Mouse (Mus musculus): Measurements from ENCODE around the gene Zfp768. TPM values are rescaled to one million over a fixed set of nuclear protein-coding genes. Genes with fewer than 3 reads are reported as not detected.

Gene Zfp768
- total RNA-seq, 4 experiments from 2014 or later = 14.1 to 15.7 (median 15.2) TPM

- DNase-seq (ENCODE audit: low spot score in 2 of 2) = no peak
Measured at GRCm38 (mm10) chr7:127308431-127308830, 37.0 kb downstream of the Zfp768 start.

DNA sequence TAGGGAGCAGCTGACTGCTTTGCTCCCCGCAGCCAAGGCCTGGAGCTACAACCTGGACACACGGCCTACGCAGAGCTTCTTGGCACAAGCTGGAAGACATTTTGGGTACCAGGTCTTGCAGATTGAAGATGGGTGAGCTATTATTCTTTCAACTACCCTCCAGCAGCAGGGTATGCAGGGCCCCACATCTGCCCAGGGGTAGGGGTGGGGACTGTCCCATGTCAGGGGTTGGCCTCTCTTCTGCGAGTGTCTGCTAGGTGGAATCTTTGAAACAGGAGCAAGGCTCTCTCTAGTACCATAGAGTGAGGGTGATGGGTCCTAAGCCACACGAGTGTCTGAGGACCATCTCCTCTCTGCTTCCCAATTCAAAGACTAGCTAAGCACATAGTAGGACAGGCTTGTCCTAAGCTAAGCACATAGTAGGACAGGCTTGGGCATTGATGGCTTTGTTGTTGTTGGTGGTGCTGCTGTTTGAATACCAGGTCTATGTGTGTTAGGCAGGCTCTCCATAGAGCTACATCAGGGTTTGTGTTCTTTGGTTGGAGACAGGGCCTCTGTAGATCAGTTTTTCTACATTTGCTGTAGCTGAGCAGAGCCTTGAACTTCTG, 47.7 kb downstream of the Zfp768 start:
- no peak for DNase-seq (ENCODE audit: low spot score in 2 of 2)

DNA sequence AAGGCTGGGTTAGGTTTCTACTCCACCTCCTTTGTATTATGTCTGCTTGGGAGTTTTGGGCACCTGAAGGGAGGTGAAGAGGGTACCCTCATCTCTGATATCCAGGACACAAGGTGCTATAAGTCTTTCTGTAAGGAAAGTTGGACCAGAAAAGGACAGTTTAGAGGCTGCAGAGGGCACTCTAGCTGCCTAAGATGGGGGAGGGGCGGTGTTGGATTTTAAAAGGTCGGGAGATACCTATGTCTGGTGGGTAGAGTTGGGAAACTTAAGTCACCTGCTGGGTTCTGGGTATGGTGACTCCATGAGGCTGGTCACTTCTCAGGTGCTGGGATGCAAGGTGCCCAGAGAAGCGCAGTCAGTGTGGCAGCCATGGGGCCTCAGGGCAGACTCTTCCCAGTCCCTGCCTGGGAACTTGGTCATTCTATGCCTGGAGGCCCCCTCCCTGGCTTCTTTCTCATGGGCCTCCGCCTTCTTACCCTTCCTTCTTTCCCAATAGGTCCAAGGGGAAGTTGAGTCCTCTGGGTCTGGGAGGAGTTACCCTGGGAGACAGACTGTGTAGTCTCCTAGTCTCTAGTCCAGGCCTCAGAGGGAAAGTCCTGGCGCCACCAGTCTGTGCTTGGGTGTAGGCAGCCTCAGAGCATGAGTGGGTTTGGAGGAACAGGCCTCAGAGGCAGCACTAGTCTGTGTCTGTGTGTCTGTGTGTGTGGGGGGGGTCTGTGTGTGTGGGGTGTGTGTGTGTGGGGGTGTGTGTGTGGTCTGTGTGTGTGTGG, 48.4 kb downstream of the Zfp768 start:
- no peak for DNase-seq (ENCODE audit: low spot score in 2 of 2)

DNA sequence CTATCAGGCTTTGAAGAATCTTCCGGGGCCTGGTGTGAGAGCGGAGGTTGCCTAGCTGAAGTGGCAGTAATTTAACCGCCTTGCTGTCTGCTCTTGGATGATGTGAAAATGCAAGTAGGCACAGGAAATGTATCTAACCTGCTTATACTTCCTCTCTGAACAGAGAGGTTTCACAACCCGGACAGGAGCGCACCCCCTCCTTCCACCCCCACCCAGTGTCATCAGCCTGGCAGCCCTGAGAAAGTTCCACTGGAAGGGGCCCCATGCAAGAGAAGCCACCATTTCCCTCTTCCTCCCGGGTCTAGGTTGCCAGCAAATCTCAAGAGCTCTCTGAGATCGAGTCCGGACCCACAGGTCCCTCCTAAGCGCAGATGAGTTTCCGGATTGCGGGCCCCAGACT, 49.3 kb downstream of the Zfp768 start, which contains the start of gene Itgal:
Itgal (plus strand) TSS at position 163 of the 400 bp plus-strand sequence.
- DNase-seq (ENCODE audit: low spot score in 2 of 2) = no peak

Other genes with a start within 250 kb of the Zfp768 start
- under 1 TPM in 3 of 4 experiments, not detected in 1; 0.19 to 0.50 (median 0.28) TPM for gene Qprt, start 223.4 kb downstream of the Zfp768 start, total RNA-seq (2022)
- under 1 TPM in 3 of 4 experiments, not detected in 1; 0.09 to 0.30 (median 0.13) TPM for gene Spn, start 207.8 kb downstream of the Zfp768 start, total RNA-seq (2022)
- gene Cd2bp2, start 149.5 kb downstream of the Zfp768 start, total RNA-seq (2022) = 100 to 1,000 TPM in 2 of 4 experiments, 10 to 100 TPM in 2; 89.7 to 111 (median 98.2) TPM
- 100 to 1,000 TPM in 2 of 4 experiments, 10 to 100 TPM in 2; 89.4 to 105 (median 96.9) TPM for gene Tbc1d10b, start 137.1 kb downstream of the Zfp768 start, total RNA-seq (2022)
- gene Mylpf, start 136.7 kb downstream of the Zfp768 start, total RNA-seq (2022) = 10 to 100 TPM in 2 of 4 experiments, 1 to 10 TPM in 2; 1.9 to 21.6 (median 9.2) TPM
- 10 to 100 TPM; 18.2 to 21.2 (median 21.0) TPM for gene Zfp553, start 112.5 kb downstream of the Zfp768 start, total RNA-seq (2022)
- 1 to 10 TPM; 3.1 to 7.1 (median 5.4) TPM for gene Sept1, start 112.5 kb downstream of the Zfp768 start, total RNA-seq (2022)
- 10 to 100 TPM; 49.5 to 55.5 (median 53.6) TPM for gene Zfp771, start 101.3 kb downstream of the Zfp768 start, total RNA-seq (2022)
- 10 to 100 TPM; 24.3 to 28.3 (median 26.0) TPM for gene Dctpp1, start 84.9 kb downstream of the Zfp768 start, total RNA-seq (2022)
- 10 to 100 TPM; 36.1 to 40.8 (median 38.1) TPM for gene Sephs2, start 71.5 kb downstream of the Zfp768 start, total RNA-seq (2022)
- gene Itgal, start 49.3 kb downstream of the Zfp768 start, total RNA-seq (2022) = under 1 TPM; 0.44 to 0.91 (median 0.83) TPM
- gene Zfp747, start 30.5 kb upstream of the Zfp768 start, total RNA-seq (2022) = 1 to 10 TPM; 6.6 to 8.8 (median 8.1) TPM
- 1 to 10 TPM; 3.1 to 5.3 (median 4.2) TPM for gene 9130019O22Rik, start 41.6 kb upstream of the Zfp768 start, total RNA-seq (2022)
- gene E430018J23Rik, start 48.0 kb upstream of the Zfp768 start, total RNA-seq (2022) = 10 to 100 TPM in 1 of 4 experiments, 1 to 10 TPM in 3; 6.5 to 10.3 (median 8.0) TPM
- gene Zfp764, start 61.2 kb upstream of the Zfp768 start, total RNA-seq (2022) = 1 to 10 TPM; 6.1 to 6.7 (median 6.6) TPM
- 10 to 100 TPM; 13.3 to 18.0 (median 16.5) TPM for gene Zfp688, start 76.5 kb upstream of the Zfp768 start, total RNA-seq (2022)
- 1 to 10 TPM; 5.1 to 6.1 (median 5.9) TPM for gene Zfp689, start 103.6 kb upstream of the Zfp768 start, total RNA-seq (2022)
- 10 to 100 TPM; 29.6 to 35.2 (median 30.4) TPM for gene Prr14, start 114.0 kb upstream of the Zfp768 start, total RNA-seq (2022)
- 10 to 100 TPM; 47.1 to 55.2 (median 51.7) TPM for gene Fbrs, start 133.6 kb upstream of the Zfp768 start, total RNA-seq (2022)
- 100 to 1,000 TPM; 112 to 117 (median 115) TPM for gene Srcap, start 166.4 kb upstream of the Zfp768 start, total RNA-seq (2022)
- 10 to 100 TPM; 11.1 to 12.3 (median 11.5) TPM for gene Gm42715, start 174.0 kb upstream of the Zfp768 start, total RNA-seq (2022)
- 1 to 10 TPM in 2 of 4 experiments, under 1 TPM in 1, not detected in 1; 1.00 to 1.3 (median 1.0) TPM for gene Tmem265, start 215.8 kb upstream of the Zfp768 start, total RNA-seq (2022)
- gene Phkg2, start 227.8 kb upstream of the Zfp768 start, total RNA-seq (2022) = 10 to 100 TPM; 74.2 to 85.4 (median 81.9) TPM
- gene Ccdc189, start 243.0 kb upstream of the Zfp768 start, total RNA-seq (2022) = 10 to 100 TPM in 2 of 4 experiments, 1 to 10 TPM in 2; 7.4 to 10.5 (median 10.0) TPM
- gene Rnf40, start 243.2 kb upstream of the Zfp768 start, total RNA-seq (2022) = 10 to 100 TPM; 57.1 to 68.5 (median 67.5) TPM

All from left cerebral cortex, adult 8-10 months (tissue).